Mouse (Mus musculus) c-Kit-positive CD71-positive TER-119-positive erythroid progenitor cells, embryonic 14.5 days (primary cell): ENCODE results near the gene Rpl36a.

Experiments
- DNase-seq: peaks from one replicate; pipeline ENCODE4 v3.0.0-alpha.2; 2013; ENCODE audit warnings: low spot score

The Rpl36a gene

GRCm38 (mm10) chrX:134600659-134601379 is 15.4 kb downstream of the Rpl36a start, which contains the start of the genes Gla and Hnrnph2:
TSS of gene Gla (minus strand) at chrX:134601125.
TSS of gene Hnrnph2 (plus strand) at chrX:134601179.
- peak; percentile 94 for DNase-seq

GRCm38 (mm10) chrX:134601380-134602120 is 16.1 kb downstream of the Rpl36a start:
- DNase-seq = no peak

GRCm38 (mm10) chrX:134609472-134609871 is 24.0 kb downstream of the Rpl36a start:
- DNase-seq = no peak

GRCm38 (mm10) chrX:134610984-134611383 is 25.5 kb downstream of the Rpl36a start:
- no peak for DNase-seq

GRCm38 (mm10) chrX:134612285-134612959 is 27.0 kb downstream of the Rpl36a start:
- DNase-seq = no peak

GRCm38 (mm10) chrX:134614306-134614705 is 28.9 kb downstream of the Rpl36a start:
- no peak for DNase-seq

GRCm38 (mm10) chrX:134619695-134620094 is 34.2 kb downstream of the Rpl36a start:
- no peak for DNase-seq

- DNase-seq = no peak
These were observed 34.9 kb downstream of the Rpl36a start for GRCm38 (mm10) chrX:134620254-134620865.

- no peak for DNase-seq
These were observed 36.2 kb downstream of the Rpl36a start for GRCm38 (mm10) chrX:134621685-134622084.

GRCm38 (mm10) chrX:134623350-134623749 is 37.9 kb downstream of the Rpl36a start:
- DNase-seq = no peak

GRCm38 (mm10) chrX:134628200-134628599 is 42.7 kb downstream of the Rpl36a start:
- no peak for DNase-seq

- DNase-seq = no peak
These were observed 47.3 kb downstream of the Rpl36a start for GRCm38 (mm10) chrX:134632710-134633109.

- no peak for DNase-seq
These were observed 49.7 kb downstream of the Rpl36a start for GRCm38 (mm10) chrX:134635111-134635510.

GRCm38 (mm10) chrX:134635860-134636259 is 50.4 kb downstream of the Rpl36a start:
- no peak for DNase-seq
